Mouse (Mus musculus): ENCODE data around the gene Ring1.

GRCm38 (mm10) chr17:34000150-34000537 is 24.3 kb downstream of the Ring1 start, which contains the start of gene H2-K1:
- TF ChIP-seq POLR2A (IDR thresholded peaks at IDR 0.05; ENCODE audit: low read depth, low read length) (peak; percentile 100), CTCF (IDR thresholded peaks at IDR 0.05; ENCODE audit: extremely low read depth, insufficient read length, insufficient replicate concordance, low read depth, low read length) (no peak)

Data from small intestine, adult 2 months (tissue).